In genomic region chr11:106778132-106778531, GRCm38 (mm10) we compare ENCODE assay signal across 8 mouse cellular contexts. TPM values are rescaled to one million over a fixed set of nuclear protein-coding genes. Genes with fewer than 3 reads are reported as not detected.
DNase-seq lines count a peak whose midpoint lies in the region; ATAC-seq and TF ChIP-seq lines count a peak whose summit lies in the region.

No protein-coding gene starts in this region.

- H3K4me3 ChIP-seq in gastrocnemius, adult 2 months: peak overlapping the region; percentile 90
- H3K4me3 ChIP-seq in lung, embryonic 15.5 days: peak overlapping the region; percentile 71
- H3K4me3 ChIP-seq in lung, adult 2 months (replicated peaks; ENCODE audit: extremely low read depth, low read depth, low read length): no peak overlapping the region
- peak overlapping the region; percentile 60; the same call in 1 of the 2 replicates for H3K4me3 ChIP-seq in neural tube, embryonic 15.5 days (replicated peaks)

- H3K4me1 ChIP-seq in lung, embryonic 15.5 days: peaks cover 17% of the 10 kb centered on the region
- H3K4me1 ChIP-seq in lung, adult 2 months (ENCODE audit: control insufficient read depth, insufficient read depth, low read length): peaks cover 10% of the 10 kb centered on the region
- H3K4me1 ChIP-seq in neural tube, embryonic 15.5 days: peaks cover 25% of the 10 kb centered on the region

- no peaks in the 10 kb centered on the region for H3K27me3 ChIP-seq in lung, embryonic 15.5 days
- H3K27me3 ChIP-seq in neural tube, embryonic 15.5 days (replicated peaks): no peaks in the 10 kb centered on the region

- no peak overlapping the region for H3K27ac ChIP-seq in gastrocnemius, adult 2 months
- no peak overlapping the region for H3K27ac ChIP-seq in lung, embryonic 15.5 days
- no peak overlapping the region for H3K27ac ChIP-seq in neural tube, embryonic 15.5 days (replicated peaks)

- 84% methylated on average over 7 of the region's 7 CpGs for WGBS in lung, embryonic 15.5 days
- 86% methylated on average over 7 of the region's 7 CpGs for WGBS in lung, adult 2 months
- WGBS in neural tube, embryonic 15.5 days: 95% methylated on average over 7 of the region's 7 CpGs

- intact Hi-C loops in gastrocnemius, adult 2 months (cut with DNase I): no loop called here
- intact Hi-C loops in left cerebral cortex, postnatal 36 days (cut with DNase I): no loop called here

- peaks cover 58% of the 10 kb centered on the region for H3K36me3 ChIP-seq in lung, embryonic 15.5 days
- peaks cover 48% of the 10 kb centered on the region for H3K36me3 ChIP-seq in neural tube, embryonic 15.5 days

- H3K9ac ChIP-seq in lung, embryonic 15.5 days: no peak overlapping the region
- no peak overlapping the region for H3K9ac ChIP-seq in neural tube, embryonic 15.5 days (replicated peaks)

- no peaks in the 10 kb centered on the region for H3K9me3 ChIP-seq in lung, embryonic 15.5 days
- no peaks in the 10 kb centered on the region for H3K9me3 ChIP-seq in neural tube, embryonic 15.5 days (replicated peaks)

- no peak for ATAC-seq in lung, embryonic 15.5 days (ENCODE audit: borderline replicate concordance, extremely low read depth, low FRiP score, low TSS enrichment)
- ATAC-seq in neural tube, embryonic 15.5 days (ENCODE audit: low FRiP score): no peak

- no peak for DNase-seq in gastrocnemius, adult 2 months
- no peak for DNase-seq in gastrocnemius, adult 8-10 months (ENCODE audit: low spot score in 2 of 2)
- no peak for DNase-seq in lung, adult 2 months
- DNase-seq in induced T-regulatory cell, adult 2 months (ENCODE audit: low read depth): peak; percentile 77
- no peak for DNase-seq in left cerebral cortex, postnatal 36 days (ENCODE audit: low spot score in 2 of 2)
- DNase-seq in frontal cortex, postnatal 36 days (ENCODE audit: low spot score in 2 of 2): no peak

- peak overlapping the region; percentile 68; the same call in 1 of the 2 replicates for H3K4me2 ChIP-seq in lung, embryonic 15.5 days
- H3K4me2 ChIP-seq in neural tube, embryonic 15.5 days: peak overlapping the region; percentile 73; the same call in 1 of the 2 replicates

- TF ChIP-seq CTCF in gastrocnemius, adult 2 months (IDR thresholded peaks at IDR 0.05): no peak
- TF ChIP-seq CTCF in lung, adult 2 months (IDR thresholded peaks at IDR 0.05; ENCODE audit: insufficient read depth, low read length): no peak

- no peak for TF ChIP-seq POLR2A in lung, adult 2 months (IDR thresholded peaks at IDR 0.05; ENCODE audit: borderline replicate concordance, extremely low read depth, low read depth, low read length)

RNA-seq across cellular contexts. Expression of gene Polg2, which starts 1.2 kb away (rescaled TPM):
- total RNA-seq in gastrocnemius, adult 2 months (2021): 1 to 10 TPM; 2.4 to 3.3 TPM
- 1 to 10 TPM; 2.3 to 3.5 (median 3.0) TPM for total RNA-seq in gastrocnemius, adult 8-10 months (2022)
- polyA plus RNA-seq in lung, embryonic 15.5 days (2015; fragmentation: Nextera tagmentation; extraction: Ambion mirVana): 10.1 and 11.2 TPM in 2 replicates
- 4.8 and 6.3 TPM in 2 replicates for polyA plus RNA-seq in lung, adult 2 months (2012; rRNA removed)
- 9.1 and 11.5 TPM in 2 replicates for polyA plus RNA-seq in neural tube, embryonic 15.5 days (2015; fragmentation: Nextera tagmentation; extraction: Ambion mirVana)
- 1 to 10 TPM; 3.0 to 3.2 TPM for total RNA-seq in left cerebral cortex, postnatal 36 days (2021)

RNA-seq across cellular contexts. Expression of gene Ddx5, which starts 10.9 kb away (rescaled TPM):
- 100 to 1,000 TPM; 261 to 265 TPM for total RNA-seq in gastrocnemius, adult 2 months (2021)
- 100 to 1,000 TPM; 190 to 257 (median 232) TPM for total RNA-seq in gastrocnemius, adult 8-10 months (2022)
- polyA plus RNA-seq in lung, embryonic 15.5 days (2015; fragmentation: Nextera tagmentation; extraction: Ambion mirVana): 357 and 378 TPM in 2 replicates
- polyA plus RNA-seq in lung, adult 2 months (2012; rRNA removed): 539 and 718 TPM in 2 replicates
- 337 and 338 TPM in 2 replicates for polyA plus RNA-seq in neural tube, embryonic 15.5 days (2015; fragmentation: Nextera tagmentation; extraction: Ambion mirVana)
- 100 to 1,000 TPM; 574 to 675 TPM for total RNA-seq in left cerebral cortex, postnatal 36 days (2021)

RNA-seq across cellular contexts. Expression of gene Cep95, which starts 10.9 kb away (rescaled TPM):
- 1 to 10 TPM; 3.7 to 5.6 TPM for total RNA-seq in gastrocnemius, adult 2 months (2021)
- total RNA-seq in gastrocnemius, adult 8-10 months (2022): 1 to 10 TPM; 2.5 to 5.0 (median 3.4) TPM
- polyA plus RNA-seq in lung, embryonic 15.5 days (2015; fragmentation: Nextera tagmentation; extraction: Ambion mirVana): 18.3 and 21.7 TPM in 2 replicates
- 1.9 and 2.9 TPM in 2 replicates for polyA plus RNA-seq in lung, adult 2 months (2012; rRNA removed)
- 15.1 and 16.3 TPM in 2 replicates for polyA plus RNA-seq in neural tube, embryonic 15.5 days (2015; fragmentation: Nextera tagmentation; extraction: Ambion mirVana)
- total RNA-seq in left cerebral cortex, postnatal 36 days (2021): 10 to 100 TPM in 1 of 2 experiments, 1 to 10 TPM in 1; 8.2 to 15.8 TPM

RNA-seq across cellular contexts. Expression of gene Milr1, which starts 27.1 kb away (rescaled TPM):
- not detected for total RNA-seq in gastrocnemius, adult 2 months (2021)
- under 1 TPM in 1 of 4 experiments, not detected in 3; 0.40 TPM for total RNA-seq in gastrocnemius, adult 8-10 months (2022)
- 1.5 and 2.4 TPM in 2 replicates for polyA plus RNA-seq in lung, embryonic 15.5 days (2015; fragmentation: Nextera tagmentation; extraction: Ambion mirVana)
- 1.0 and 3.0 TPM in 2 replicates for polyA plus RNA-seq in lung, adult 2 months (2012; rRNA removed)
- 0.46 and 3.5 TPM in 2 replicates for polyA plus RNA-seq in neural tube, embryonic 15.5 days (2015; fragmentation: Nextera tagmentation; extraction: Ambion mirVana)
- under 1 TPM in 1 of 2 experiments, not detected in 1; 0.25 TPM for total RNA-seq in left cerebral cortex, postnatal 36 days (2021)

RNA-seq across cellular contexts. Expression of gene Pecam1, which starts 27.7 kb away (rescaled TPM):
- 10 to 100 TPM; 37.1 to 43.8 TPM for total RNA-seq in gastrocnemius, adult 2 months (2021)
- total RNA-seq in gastrocnemius, adult 8-10 months (2022): 10 to 100 TPM; 25.4 to 30.9 (median 26.7) TPM
- 109 and 117 TPM in 2 replicates for polyA plus RNA-seq in lung, embryonic 15.5 days (2015; fragmentation: Nextera tagmentation; extraction: Ambion mirVana)
- 225 and 283 TPM in 2 replicates for polyA plus RNA-seq in lung, adult 2 months (2012; rRNA removed)
- 14.4 and 27.3 TPM in 2 replicates for polyA plus RNA-seq in neural tube, embryonic 15.5 days (2015; fragmentation: Nextera tagmentation; extraction: Ambion mirVana)
- 10 to 100 TPM; 16.9 to 18.8 TPM for total RNA-seq in left cerebral cortex, postnatal 36 days (2021)
